Mouse (Mus musculus): ENCODE data around the gene Coa3.
A peak's percentile ranks its signal among the peaks of the same experiment; 100 is the strongest.
"Not testable (repeated sequence)": the region's sequence is repeated elsewhere in the genome, so short reads cannot be mapped to it uniquely, and the experiment has no call there.

Gene Coa3

DNA sequence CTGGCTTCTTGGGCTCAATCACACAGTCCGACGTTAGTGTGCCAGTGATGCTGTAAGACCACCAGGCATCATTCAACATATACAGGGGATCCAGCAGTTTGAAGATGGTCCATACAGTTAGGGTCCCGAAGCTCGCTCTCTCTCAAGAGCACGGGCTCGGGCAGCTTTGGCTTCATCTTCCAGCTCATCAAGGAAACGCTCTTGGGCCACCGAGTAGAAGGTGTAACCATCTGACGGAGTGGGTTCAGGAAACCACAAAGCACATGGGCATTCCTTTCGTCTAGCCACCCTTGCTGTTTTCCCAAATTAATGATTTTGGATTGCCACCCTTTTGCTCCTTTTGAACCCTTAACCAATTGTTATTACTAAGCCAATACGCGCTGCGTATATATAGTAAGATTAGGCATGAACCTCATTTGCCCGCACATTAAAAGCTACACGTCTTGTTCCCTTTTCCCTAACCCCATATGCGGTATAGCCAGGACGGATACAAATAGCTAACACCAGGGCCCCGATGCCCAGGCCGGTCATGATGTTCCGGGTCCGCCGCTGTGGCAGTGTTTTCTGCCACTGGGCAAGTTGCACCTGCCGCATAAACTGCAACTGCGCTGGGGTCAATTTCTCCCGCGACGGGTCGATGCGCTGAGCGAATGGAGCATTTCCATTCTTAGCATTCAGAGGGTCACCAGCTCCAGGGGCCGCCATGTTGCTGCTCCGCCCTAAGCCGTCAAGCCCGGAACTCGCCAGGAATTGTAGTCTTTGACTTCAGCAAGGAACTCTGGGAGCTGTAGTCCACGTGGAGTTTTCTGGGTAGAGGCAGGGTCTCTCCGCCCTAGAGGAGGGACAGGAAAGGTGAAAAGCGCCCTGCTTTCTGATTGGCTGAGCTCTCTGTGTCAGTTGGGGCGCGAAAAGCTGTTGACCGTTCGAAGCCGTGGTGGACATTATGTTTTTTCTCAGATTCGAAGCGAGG is at the start of gene Coa3, which contains the start of gene Cntd1:
Gene Coa3, minus strand, starts transcription at position 892 of the 970 bp plus-strand sequence.
Gene Cntd1, plus strand, starts transcription at position 790 of the 970 bp plus-strand sequence.
- DNase-seq = peak; percentile 80

DNA sequence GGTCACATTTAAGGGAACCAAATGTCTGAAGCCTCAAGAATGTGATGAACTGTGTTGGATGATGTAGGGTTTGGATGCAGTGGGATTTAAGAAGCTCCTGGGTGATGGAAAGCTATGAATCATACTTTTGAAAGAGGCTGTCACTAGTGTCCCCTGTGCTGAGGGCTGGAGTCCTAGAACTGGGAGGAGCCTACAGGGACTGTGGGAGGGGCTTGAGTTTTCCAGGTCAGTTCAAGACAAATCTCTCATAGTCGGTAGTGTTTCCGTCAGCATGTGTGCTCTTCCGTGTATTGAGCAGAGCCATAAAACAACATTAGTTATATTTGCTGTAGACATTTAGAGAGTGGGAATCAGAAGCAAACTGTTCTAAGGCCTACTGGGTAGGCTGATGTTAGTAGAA is 48.4 kb upstream of the Coa3 start:
- DNase-seq = no peak

DNA sequence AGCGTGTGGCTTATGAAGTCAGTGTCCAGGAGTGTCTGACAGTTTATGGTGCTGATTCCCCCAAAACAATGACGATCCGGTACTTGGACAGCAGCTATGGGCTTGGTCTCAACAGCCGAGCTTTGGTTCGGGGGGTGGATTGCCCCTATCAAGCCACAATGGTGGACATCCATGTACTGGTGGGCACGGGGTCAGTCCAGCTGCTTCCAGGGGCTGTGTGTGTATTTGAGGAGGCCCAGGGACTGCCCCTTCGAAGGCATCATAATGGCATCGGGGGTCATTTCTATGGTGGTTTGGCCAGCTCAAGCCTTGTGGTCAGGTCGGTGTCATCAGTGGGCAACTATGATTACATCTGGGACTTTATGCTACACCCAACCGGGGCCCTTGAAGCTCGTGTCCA is 47.2 kb upstream of the Coa3 start:
- no peak for DNase-seq

DNA sequence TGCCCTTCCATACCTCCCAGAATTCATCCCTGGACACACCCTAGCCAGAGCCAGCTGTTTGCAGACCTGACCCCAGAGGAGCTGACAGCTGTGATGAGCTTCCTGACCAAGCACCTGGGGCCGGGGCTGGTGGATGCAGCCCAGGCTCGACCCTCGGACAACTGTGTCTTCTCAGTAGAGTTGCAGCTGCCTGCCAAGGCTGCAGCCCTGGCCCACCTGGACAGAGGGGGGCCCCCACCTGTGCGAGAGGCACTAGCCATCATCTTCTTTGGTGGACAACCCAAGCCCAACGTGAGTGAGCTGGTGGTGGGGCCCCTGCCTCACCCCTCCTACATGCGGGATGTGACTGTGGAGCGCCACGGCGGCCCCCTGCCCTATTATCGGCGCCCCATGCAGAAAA is 46.3 kb upstream of the Coa3 start:
- not testable (repeated sequence) for DNase-seq

DNA sequence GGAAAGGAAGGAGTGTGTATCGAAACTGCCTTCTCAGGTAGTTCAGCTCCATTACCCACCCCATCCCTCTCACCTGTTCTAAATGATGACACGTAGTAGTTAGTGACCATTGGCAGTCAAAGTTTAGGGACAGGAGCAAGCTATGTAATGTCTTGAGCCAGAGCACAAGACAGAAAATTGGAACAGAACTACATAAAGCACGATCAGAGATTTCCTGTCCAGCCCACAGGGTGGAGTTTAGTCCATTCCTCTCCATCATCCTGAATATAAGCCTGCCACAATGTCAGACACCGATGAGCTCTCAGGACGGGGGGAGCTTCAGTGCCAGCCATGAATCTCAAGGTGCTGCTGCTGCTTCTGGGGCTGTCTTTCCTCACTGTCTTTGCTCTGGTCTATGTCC is 45.8 kb upstream of the Coa3 start, which contains the start of gene Aoc2:
Gene Aoc2, plus strand, starts transcription at position 301 of the 400 bp plus-strand sequence.
- DNase-seq = no peak

DNA sequence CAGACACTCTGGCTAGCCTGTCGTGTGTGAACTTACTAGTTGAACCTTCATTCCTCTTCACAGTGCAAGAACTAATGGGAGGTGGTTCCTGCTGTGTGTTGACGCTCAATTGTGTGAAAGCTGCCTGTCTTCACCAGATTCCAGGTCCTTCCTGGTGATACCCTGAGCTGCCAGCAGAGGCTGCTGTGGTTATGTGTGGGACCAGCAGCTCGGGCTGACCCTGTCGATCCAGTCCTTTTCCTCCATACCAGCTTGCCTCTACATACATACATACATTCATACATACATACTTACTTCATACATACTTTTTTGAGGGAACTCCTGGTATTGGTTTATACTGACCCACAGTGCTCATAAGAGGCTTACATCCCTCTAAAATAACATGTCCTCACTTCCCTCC is 44.7 kb upstream of the Coa3 start:
- peak; percentile 54 for DNase-seq

DNA sequence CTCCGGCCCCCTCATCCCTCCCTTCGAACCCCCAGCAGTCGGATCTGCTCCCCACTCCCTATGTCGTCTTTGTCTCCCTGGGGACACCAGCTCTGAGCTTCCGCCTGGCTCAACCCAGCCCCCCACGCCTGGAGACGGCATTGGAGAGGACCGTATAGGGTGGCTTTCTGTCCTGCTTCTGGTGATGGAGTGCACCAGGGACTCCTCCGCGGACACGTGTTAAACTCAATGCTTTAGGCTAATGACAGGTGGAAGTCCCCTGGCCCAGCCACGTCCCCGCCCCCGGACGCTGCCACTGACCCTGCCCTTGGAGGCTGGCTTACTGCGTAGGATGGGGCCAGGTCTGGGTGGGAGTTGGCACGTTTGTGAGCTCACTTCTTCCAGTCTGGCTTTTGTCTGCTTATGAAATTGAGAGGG is 37.6 kb upstream of the Coa3 start:
- DNase-seq = no peak

DNA sequence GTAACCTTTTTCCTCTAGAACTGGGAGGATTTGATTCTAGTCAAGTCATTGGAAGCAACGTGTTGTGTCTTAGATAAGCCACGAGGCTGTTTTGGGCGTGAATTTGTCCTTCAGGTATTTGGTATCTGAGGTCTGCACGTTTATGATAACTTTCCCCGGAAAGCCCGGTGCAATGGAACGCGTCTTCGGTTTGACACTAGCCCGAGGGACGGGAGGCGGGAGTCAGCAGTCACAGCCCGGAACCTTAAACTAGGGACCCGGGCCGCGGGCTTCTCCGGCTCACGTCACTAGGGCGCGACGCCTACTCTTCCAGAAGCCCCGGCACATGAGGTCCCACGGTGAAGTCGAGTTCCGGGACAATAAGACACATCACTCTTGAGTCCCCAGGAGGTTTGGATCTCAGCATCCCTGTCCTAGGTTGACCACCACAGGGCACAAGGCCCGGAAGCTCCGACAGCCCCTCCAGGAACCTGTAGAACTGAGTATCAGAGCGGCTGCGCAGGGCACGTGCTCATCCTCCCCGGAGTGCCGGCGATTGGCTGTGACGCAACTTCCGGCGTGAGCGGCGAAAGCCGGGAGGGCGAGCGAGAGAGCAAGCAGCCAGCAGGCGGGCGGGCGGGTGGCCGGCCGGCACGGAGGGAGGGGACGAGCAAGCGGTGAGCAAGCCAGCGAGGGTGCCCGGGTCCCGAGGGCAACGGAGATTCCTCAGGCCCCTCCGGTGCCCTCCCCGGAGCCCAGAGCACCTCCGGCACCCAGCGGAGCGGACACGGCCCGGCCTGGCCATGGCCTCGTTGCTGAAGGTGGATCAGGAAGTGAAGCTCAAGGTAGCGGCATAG is 37.0 kb upstream of the Coa3 start, which contains the start of gene Psme3:
Gene Psme3, plus strand, starts transcription at position 549 of the 836 bp plus-strand sequence.
- DNase-seq = peak; percentile 92

DNA sequence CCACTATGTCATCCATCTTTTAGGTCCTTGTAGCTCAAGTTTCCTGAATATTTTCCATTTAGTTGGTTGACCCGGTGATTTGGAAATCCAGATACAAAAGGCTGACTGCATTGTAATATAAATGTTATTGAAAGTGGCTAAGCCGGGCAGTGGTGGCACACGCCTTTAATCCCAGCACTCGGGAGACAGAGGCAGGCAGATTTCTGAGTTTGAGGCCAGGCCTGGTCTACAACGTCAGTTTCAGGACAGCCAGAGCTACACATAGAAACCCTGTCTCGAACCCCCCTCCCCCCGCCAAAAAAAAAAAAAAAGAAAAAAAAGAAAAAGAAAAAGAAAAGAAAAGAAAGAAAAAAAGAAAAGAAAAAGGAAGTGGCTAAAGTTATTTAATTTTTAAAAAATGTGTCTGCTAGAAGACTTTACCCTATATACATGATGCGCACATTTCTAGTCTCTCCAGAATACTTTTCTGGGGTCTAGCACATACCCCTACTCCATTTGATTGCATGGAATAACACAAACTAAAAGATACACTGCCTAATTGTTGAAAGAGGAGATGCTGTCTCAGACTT is 36.3 kb upstream of the Coa3 start:
- DNase-seq = no peak

DNA sequence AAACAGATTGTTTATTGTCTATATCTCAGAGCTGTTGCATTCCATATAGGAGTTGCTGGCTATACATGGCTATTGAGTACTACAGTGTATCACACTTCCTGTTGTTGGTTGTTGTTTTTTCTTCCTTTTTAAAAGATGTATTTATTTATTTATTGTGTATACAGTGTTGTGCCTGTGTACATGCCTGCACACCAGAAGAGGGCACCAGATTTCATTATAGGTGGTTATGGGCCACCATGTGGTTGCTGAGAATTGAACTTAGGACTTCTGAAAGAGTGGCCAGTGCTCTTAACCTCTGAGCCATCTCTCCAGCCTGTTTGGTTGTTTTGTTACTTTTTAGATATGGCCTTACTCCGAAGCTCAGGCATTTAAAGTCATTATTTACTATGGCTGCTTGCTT is 35.7 kb upstream of the Coa3 start:
- no peak for DNase-seq

DNA sequence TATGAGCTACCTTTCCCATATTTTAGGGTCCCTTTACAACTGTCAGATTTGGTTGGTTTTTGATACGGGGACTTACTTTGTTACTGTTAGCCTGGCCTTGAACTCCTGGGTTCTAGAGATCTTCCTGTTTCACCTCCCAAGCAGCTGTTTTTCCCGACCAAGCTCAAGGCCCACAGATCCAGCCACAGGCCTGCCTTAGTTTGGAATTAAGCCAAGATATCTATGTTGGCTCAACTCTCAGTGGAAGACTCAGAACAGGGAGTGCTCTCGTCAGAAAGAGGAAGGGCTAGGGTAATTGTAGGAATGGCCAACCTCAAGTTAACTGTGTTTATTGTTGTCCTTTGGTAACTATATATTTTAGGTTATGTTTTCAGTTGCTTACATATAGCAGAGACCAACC is 33.2 kb upstream of the Coa3 start:
- no peak for DNase-seq

DNA sequence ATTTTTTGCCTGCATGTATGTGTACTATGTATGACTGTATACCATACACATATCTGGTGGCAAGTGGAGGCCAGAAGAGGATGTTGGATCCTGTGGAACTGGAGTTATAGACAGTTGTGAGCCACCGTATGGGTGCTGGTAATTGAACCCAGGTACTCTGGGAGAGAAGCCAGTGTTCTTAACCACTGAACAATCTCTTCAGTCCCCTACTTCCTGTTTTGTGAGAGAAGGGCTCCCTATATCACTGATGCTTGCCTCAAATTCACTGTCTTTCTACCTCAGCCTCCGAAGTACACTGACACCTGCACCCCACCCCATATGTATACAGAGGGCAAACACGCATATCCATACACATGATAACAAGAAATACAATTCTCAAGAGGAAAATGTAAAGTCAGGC is 32.2 kb upstream of the Coa3 start:
- no peak for DNase-seq

DNA sequence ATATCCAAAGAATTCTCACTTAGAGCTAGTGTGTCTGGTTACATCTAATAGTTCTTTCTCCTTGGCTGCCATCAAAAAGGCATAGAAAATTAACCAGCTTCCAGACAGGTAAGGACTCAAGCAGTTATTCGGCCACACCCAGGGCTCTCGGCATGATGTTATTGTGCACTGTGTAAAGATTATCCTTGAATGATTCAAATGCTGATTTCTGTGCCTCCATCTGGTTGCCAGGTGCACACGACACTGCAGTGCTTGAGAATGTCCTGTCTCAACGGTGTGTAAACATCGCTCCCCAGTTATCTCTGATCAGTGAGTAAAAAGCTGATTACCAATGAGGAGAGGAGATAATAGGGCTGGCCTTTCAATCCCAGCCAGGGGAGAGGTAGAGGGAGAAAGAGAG is 28.8 kb upstream of the Coa3 start:
- no peak for DNase-seq

DNA sequence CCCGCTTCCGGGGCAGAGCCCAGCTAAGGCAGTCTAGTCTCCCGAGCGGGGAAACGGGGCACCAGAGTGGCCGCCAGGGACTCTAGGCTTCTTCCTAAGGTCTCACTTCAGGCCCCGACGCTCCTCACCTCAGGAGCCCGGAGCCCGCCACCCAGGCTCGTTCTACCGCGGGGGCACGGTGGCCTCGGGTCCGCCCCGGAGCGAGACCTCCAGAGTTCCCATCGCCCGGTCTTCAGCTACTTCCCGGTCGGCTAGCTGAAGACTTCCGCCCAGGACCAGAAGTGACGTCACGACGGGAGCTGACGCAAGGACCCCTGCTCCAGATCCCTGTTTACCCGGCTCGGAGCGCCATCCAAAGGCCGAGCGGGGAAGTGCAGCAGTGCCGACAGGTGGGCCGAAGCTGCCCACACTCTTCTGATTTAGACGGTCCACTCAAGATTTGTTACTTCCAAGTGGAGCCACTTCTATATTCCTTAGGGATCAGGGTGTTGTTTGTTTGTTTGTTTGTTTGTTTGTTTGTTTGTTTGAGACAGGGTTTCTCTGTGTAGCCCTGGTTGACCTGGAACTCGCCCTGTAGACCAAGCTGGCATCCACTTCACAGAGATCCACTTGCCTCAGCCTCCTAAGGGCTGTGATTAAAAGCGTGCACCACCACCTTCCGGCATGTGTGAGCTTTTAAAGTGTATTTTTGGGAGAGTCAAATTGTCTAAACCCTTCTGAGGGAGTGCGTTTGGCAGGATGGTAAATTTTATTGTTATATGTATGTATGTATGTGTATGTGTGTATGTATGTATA is 23.3 kb upstream of the Coa3 start, which contains the start of gene Becn1:
Gene Becn1, minus strand, starts transcription at position 283 of the 795 bp plus-strand sequence.
- peak; percentile 94 for DNase-seq

DNA sequence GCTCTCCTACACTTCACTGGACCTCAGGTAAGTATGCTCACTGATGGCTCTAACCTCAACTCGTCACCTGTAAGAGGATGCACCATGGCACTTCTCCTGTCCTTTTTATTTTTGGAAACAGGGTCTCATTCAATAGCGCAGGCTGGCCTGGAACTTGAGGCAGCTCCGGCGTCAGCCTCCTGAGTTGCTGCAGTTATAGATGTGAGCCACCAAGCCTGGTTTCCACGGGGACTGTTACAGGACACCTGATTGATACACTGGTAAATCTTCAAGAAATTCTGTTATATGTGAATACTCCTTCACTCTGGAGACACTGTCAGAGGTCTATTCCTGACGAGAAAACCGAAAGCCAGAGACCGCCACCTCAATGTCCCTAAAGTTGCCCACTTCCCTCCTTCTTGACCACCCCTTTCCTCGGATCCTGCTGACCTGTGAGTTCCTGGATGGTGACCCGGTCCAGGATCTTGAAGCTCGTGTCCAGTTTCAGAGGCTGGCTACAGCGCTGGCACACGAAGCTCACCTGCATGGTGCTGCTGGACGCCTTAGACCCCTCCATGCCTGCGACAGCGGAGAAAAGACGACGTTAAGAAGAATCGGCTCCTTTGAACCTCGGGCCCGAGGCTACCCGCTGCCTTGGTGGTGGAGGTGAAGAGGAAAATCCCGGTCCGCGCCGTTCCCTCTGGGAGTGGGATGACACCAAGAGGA is 22.5 kb upstream of the Coa3 start:
- DNase-seq = no peak

DNA sequence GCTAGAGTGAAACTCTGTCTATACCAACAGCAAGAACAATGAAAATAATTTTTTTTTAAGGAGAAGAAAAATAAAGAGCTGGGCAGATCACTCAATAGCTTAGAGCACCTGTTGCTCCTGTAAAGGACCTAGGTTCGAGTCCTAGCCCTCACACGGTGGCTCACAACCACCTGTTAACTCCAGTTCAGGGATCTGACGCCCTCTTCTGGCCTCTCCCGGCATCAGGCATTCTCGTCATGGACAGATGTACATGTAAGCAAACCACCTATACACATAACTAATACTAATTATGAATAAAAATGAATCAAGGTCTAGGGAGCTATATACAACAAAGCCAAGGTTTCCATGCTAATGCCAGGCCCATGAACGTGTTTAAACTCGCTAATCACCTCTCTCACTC is 22.0 kb upstream of the Coa3 start:
- no peak for DNase-seq

DNA sequence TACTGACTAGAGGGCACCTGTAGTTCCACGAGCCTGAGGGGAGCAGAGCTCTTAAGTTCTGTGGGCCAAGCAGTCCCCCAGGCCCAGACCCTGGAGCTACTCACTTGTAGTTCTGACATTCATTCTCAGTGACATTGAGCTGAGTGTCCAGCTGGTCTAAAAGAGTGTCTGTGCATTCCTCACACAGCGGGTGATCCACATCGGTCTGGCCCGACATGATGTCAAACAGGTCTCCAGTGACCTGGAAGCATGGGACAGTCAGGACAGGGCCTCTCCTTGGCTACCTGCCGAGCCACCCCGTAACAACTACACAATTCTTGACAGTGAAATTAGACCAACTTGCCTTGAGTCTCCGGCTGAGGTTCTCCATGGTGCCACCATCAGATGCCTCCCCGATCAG is 16.3 kb upstream of the Coa3 start:
- no peak for DNase-seq

DNA sequence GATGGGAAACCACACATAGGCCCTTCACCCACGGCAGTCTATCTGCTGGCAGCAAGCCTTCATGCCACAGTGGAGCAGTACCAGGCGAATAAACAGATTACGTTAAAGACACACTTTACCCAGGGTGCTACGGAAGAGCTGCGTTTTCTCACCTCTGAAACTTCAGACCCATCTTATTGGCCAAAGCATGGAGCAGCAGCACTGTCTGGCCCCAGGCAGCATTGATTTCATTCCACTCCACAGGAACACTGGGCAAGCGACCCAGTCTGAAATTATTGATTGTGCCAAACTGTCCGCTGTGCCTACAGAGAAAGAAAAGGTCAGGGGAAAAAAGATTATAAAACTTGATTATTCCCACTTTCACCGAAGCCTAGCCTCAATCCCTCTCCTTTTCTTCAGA is 12.3 kb upstream of the Coa3 start:
- no peak for DNase-seq

DNA sequence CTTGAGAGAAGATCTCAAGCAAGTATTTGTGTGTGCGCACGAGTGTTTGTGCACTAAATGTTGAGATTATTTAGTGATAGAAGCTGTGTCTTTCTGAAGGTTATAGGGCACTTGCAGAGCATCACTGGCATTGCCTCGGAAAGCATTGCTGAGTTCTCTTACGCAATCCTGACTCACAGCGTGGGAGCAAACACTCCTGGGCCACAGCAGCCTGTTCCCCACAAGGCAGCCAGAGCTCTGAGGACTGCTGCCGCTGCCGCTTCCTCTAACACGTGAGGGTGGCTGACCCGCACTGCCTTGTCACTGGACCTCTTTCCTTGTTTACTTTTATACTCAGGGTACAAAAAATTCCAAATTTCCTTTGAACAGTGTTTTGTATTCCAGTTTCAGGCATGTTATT is 8.4 kb upstream of the Coa3 start:
- DNase-seq = no peak

DNA sequence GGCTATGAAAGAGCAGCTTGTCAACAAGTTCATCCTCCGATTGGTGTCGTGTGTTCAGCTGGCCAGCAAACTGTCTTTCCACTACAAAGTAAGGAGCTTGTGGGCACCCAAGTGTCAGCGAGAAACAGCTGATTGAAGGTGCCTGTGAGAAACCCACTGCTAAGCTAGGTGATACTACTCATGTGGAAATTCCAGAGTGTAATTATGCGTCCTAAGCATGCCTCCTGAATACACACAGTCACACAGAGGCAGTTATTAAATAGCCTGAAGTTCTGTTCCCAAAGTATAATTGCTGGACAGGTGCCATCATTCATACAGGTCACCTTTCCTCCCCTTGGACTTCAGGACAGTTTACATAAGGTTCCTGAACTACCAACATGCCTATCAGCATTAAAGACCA is 4.9 kb upstream of the Coa3 start:
- DNase-seq = no peak

DNA sequence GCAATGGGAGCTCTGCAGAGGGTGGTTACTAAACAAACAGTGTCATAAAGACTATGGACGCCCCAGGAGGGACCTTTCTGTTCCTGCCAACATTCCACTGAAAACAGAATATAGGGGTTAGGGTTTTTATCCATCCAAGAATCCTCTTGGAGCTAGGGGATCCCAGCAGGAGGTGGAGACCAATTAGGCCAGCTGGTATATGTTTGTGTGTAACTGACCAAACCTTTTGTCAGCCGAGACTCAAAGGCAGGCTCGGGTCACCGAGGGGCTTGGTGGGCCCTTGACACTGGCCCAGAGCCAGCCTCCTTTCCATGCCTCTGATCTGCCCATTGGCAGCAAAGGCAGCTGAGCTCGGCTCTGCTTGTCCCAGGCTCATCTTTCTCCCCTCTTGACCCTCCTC is 4.0 kb upstream of the Coa3 start:
- DNase-seq = no peak

DNA sequence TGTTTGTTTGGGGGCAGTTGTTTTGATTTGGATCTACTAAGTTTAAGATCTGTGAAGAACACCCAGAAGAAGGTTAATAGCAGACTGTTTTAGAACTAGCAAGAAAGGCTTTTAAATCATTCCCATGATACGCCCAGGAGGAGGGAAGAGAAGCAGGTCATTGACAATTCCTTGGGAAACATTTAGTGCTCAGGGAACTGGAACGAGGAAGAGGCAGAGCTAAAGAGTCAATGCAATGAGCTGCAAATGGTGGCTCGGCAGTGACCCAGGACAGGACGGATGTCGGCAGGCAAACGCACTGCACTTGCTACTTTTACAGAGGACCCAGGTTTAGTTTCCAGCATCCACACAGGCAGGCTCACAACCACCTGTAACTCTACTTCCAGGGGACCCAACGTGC is 1.9 kb upstream of the Coa3 start:
- no peak for DNase-seq

Data from cerebellum, adult 11-12 months (tissue).